Mouse (Mus musculus) embryo, embryonic 11.5 days (tissue): Measurements from ENCODE around the gene Klhl29.

Source experiments
- DNase-seq: peaks from one replicate; pipeline ENCODE4 v3.0.0-alpha.2; 2012; ENCODE audit warnings: low read depth, low spot score

Klhl29 gene

GRCm38 (mm10) chr12:5254246-5254982 lies 121.1 kb downstream of the Klhl29 start:
- DNase-seq: no peak

- no peak for DNase-seq
These were observed 122.0 kb downstream of the Klhl29 start for GRCm38 (mm10) chr12:5253289-5254005.

GRCm38 (mm10) chr12:5252569-5252968 lies 122.9 kb downstream of the Klhl29 start:
- DNase-seq: no peak

- DNase-seq: no peak
These were observed 125.4 kb downstream of the Klhl29 start for GRCm38 (mm10) chr12:5250042-5250441.

GRCm38 (mm10) chr12:5249068-5249467 lies 126.4 kb downstream of the Klhl29 start:
- no peak for DNase-seq

GRCm38 (mm10) chr12:5247505-5247904 lies 128.0 kb downstream of the Klhl29 start:
- no peak for DNase-seq

GRCm38 (mm10) chr12:5246721-5247341 lies 128.7 kb downstream of the Klhl29 start:
- no peak for DNase-seq

GRCm38 (mm10) chr12:5246193-5246621 lies 129.3 kb downstream of the Klhl29 start:
- DNase-seq: no peak

- no peak for DNase-seq
These were observed 130.3 kb downstream of the Klhl29 start for GRCm38 (mm10) chr12:5245207-5245597.

- no peak for DNase-seq
These were observed 130.9 kb downstream of the Klhl29 start for GRCm38 (mm10) chr12:5244431-5245206.

- DNase-seq: no peak
These were observed 131.6 kb downstream of the Klhl29 start for GRCm38 (mm10) chr12:5243867-5244266.

- DNase-seq: no peak
These were observed 132.0 kb downstream of the Klhl29 start for GRCm38 (mm10) chr12:5243449-5243848.

GRCm38 (mm10) chr12:5242551-5243330 lies 132.7 kb downstream of the Klhl29 start:
- DNase-seq: no peak

- DNase-seq: no peak
These were observed 135.8 kb downstream of the Klhl29 start for GRCm38 (mm10) chr12:5239451-5240245.

GRCm38 (mm10) chr12:5237078-5237477 lies 138.4 kb downstream of the Klhl29 start:
- DNase-seq: no peak

GRCm38 (mm10) chr12:5235596-5235995 lies 139.9 kb downstream of the Klhl29 start:
- DNase-seq: no peak

GRCm38 (mm10) chr12:5230504-5230903 lies 145.0 kb downstream of the Klhl29 start:
- DNase-seq: no peak

GRCm38 (mm10) chr12:5226676-5227654 lies 148.5 kb downstream of the Klhl29 start:
- no peak for DNase-seq

- no peak for DNase-seq
These were observed 151.9 kb downstream of the Klhl29 start for GRCm38 (mm10) chr12:5223595-5223994.
